Mouse (Mus musculus) urinary bladder, postnatal 4 days (tissue): ENCODE data around the gene Asic2.

Experiments used
- DNase-seq, 2 experiments: peaks; one replicate each; pipeline ENCODE4 v3.0.0; 2021 to 2022; ENCODE audit warnings: low spot score in 2 of 2

The Asic2 gene

GRCm38 (mm10) chr11:81738995-81739394 is 229.3 kb downstream of the Asic2 start:
- no peak for DNase-seq

GRCm38 (mm10) chr11:81737777-81738176 is 230.5 kb downstream of the Asic2 start:
- no peak for DNase-seq

DNA sequence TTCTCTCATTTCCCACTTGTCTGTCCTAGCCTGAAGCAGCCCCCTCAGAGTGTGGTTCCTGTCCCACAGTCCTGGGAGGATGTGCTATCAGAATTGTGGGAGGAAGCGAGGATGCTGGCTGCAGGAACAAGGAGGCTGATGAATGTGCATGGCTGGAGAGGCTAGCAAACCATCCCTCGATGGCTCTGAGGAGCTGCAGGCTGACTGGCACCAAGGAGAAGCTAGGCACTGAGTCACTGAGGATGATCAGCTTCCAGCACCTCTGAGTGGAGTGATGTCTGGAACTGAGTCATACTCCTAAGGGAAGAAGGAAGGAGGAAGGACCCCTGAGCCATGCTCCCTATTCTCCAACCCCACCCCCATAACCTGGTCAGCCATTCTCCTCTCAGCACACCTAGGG is 246.2 kb downstream of the Asic2 start:
- DNase-seq = no peak

- DNase-seq = no peak
Observed at GRCm38 (mm10) chr11:81714801-81715200, 253.5 kb downstream of the Asic2 start.

DNA sequence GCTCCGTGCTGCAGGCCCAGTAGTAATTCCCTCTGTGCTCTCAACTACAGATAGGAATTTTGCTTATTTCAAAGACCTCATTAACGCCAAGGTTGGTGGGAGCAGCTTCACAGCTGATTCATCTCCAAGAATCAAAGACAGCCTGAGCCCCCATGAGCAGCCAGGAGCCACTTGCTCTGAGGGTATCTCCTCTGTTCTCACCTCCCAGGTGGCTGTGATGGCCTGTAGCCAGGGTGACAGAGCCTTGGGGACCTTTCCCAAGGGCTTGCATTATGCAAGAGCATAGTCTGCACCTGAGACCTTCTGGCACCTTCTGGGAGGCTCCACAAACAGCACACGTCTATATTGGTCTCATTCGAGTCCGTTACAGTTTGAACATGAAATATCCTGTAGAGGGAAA is 261.3 kb downstream of the Asic2 start:
- DNase-seq = no peak

- DNase-seq = no peak
Observed at GRCm38 (mm10) chr11:81698008-81698407, 270.2 kb downstream of the Asic2 start.

DNA sequence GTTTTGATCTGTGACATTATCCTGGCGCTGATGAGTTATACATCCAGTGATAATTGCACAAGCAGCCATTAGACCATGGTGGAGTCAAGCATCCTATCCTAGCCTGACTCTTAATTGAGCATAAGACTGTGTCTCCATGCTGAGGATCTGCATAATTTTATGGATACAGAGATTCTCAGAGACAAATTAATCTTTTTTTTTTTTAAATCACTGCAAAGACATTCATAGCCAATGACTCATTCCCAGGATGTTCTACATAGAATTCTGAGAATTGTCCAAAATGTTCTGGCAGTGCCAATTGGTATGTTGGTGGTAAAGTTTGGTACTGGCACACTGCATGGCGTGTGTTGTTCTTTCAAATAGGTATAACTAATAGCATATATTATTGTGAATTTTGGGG is 272.8 kb downstream of the Asic2 start:
- no peak for DNase-seq

- DNase-seq = no peak
Observed at GRCm38 (mm10) chr11:81680511-81680910, 287.7 kb downstream of the Asic2 start.

DNA sequence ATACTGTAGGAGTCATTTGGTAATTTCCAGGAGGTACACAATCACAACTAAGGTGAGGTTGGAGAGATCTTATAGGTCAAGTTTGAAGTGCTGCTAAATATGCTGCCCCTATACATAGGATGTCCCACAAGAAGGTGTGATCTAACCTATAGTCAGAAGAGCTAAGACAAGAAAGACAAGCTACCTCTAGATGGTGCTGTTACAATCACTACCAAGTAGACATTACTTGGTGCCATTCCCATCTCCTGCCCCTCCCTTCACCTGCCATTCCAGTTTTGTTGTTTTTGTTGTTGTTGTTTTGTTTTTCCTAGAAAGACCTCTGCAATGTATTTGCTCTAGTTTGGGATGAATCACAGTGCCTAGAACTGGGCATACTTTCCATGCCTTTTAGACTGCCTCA is 296.5 kb downstream of the Asic2 start:
- DNase-seq = no peak

DNA sequence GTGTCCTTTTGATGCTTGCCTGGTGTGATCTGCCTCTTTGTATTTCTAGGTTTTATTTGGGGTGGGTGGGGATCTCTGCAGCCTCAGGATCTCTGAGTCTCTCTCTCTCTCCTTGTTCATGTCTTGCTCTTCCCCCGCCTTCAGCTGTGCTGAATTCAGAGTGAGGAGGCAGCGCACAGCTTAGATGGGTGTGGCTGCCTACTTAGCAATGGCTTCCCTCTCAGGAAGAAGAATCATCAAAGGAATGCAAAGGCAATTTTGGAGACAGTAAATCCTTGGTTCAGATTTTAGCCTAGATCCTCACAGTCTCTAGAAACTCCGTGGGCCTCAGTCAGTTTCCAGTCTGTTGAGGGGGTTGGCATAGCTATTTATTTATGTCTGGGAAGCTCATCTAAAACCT is 297.8 kb downstream of the Asic2 start:
- no peak for DNase-seq

- no peak for DNase-seq
Observed at GRCm38 (mm10) chr11:81658850-81659249, 309.4 kb downstream of the Asic2 start.

GRCm38 (mm10) chr11:81657121-81657520 is 311.1 kb downstream of the Asic2 start:
- DNase-seq = no peak

GRCm38 (mm10) chr11:81647828-81648227 is 320.4 kb downstream of the Asic2 start:
- DNase-seq = no peak

DNA sequence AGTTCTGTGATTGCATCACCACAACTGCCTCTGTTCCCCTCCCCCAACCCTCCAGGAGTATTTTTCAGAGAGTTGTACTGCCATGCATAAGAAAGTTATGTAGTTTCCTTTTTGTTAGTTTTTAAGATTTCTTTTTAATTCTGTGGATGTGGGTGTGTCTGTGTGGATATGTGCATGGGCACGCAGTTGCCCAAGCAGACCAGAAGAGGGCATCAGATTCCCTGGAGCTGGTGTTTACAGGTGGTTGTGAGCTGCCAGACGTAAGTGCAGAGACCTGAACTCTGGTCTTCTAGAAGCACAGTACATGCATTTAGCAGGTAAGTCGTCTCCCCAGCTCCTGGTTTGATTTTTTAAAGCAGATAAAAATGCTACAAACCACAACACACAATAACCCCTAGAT is 322.7 kb downstream of the Asic2 start:
- DNase-seq = no peak

DNA sequence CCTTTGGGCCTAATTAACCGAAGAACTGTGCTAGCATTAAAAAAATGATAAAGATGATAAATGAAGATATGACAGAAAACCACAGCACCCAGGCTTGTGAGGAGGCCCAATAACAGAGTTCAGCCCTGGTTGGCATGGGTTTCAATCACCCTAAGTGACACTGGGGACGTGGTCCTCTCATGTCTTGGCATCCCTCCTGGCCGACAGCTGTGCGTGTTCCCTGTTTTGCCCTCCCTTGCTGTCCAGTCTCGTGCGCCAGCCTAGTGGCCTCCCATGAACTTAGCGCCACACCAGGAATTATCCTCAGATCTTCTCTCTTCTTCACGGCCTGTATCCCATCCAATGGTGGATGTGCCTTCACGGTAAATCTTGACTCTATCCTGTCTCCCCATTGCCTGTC is 331.9 kb downstream of the Asic2 start:
- no peak for DNase-seq

- no peak for DNase-seq
Observed at GRCm38 (mm10) chr11:81634360-81635350, 333.6 kb downstream of the Asic2 start.

GRCm38 (mm10) chr11:81625199-81625598 is 343.1 kb downstream of the Asic2 start:
- peak in 1 of 2 experiments; percentile 9 for DNase-seq

GRCm38 (mm10) chr11:81620516-81620915 is 347.7 kb downstream of the Asic2 start:
- DNase-seq = no peak

GRCm38 (mm10) chr11:81616437-81616836 is 351.8 kb downstream of the Asic2 start:
- no peak for DNase-seq

- DNase-seq = no peak
Observed at GRCm38 (mm10) chr11:81613869-81614620, 354.2 kb downstream of the Asic2 start.

DNA sequence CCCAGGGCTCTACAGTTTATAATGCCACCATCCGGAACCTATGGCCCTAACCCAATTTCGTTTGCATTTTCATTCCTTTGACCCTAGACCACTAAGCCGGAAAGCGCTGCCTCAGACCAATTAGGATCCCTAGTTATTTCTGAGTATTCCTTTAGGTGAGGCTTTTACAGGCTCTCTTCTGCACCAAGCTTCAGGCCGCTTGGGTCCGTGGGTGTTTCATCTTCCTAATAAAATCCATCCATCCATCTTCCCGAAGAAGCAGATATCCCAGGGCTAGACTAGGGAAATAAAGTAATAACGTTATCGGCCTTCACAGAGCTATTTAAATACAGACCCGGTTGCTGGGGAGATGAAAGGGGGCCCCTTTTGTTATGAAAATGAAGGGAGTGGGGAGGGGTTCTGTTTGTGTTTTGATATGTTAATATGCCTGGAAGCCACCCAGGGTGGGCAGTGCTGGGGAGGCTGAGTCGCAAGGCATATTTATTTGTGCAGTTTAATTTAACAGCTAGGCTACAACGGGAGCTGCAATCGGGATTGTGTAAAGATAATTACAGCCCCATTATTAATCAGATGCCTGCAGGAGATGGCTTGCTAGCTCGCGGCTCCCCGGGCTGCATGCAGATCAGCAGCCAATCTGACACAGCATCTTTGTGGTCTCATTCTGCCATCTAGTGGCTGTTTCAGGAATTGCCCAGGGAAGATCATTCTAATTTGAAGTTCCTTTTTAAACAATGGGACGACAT is 355.3 kb downstream of the Asic2 start:
- peak; percentile 45 to 81 for DNase-seq
